Mouse (Mus musculus) T-cell, adult 2 months (primary cell): ENCODE measurements around the gene Lrp11.

Experiments used
- DNase-seq: peaks from one replicate; pipeline ENCODE4 v3.0.0; 2022; ENCODE audit warnings: low spot score

Gene Lrp11

DNA sequence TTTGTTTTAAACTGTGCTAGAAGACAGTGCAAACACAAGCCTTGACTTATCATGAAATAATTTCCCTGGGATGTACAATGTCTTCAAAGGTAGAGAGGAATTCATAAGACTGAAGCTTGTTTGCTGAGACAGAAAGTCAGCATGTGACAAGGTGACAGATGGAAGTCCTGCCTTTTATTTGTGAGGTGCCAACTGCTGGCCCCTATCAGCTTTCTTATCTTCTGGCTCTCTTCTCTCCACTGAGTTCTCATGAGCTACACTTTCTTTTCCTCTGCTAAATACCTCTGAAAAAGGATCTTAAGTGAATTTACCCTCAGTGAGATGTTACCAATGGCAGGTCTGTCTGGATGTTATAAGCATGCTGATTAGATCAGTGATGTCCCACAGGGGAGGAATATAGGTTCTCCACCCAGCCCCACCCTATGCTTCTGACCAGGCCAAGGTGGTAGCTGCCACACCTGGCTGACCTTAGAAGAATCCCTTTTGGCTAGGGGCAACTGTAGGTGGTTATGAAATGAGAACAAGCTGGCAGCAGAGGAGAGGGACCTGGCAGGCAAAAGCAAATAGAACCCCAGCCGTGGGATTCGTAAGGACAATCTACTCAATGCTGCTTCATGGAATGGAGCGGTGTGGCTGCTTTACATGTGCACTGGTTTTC, 34.4 kb downstream of the Lrp11 start:
- no peak for DNase-seq

DNA sequence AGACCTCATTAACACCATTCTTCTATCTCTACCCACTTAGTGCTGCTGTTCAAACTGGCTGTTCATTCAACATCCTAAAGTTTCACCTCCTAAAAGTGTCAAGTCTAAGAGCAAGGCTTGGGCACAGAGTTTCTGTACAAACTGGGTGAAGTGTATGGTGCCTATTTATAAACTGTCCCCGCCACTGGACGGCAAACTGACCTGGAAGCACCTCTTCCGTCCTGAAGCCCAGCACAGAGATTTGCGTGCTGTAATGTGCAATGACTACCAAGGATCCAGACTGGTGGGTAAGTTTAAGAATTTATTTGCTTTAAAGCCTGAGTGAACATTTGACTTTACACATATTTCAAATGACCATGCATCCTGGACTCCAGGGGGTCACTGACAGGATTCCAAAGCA, 39.5 kb downstream of the Lrp11 start:
- DNase-seq: no peak

DNA sequence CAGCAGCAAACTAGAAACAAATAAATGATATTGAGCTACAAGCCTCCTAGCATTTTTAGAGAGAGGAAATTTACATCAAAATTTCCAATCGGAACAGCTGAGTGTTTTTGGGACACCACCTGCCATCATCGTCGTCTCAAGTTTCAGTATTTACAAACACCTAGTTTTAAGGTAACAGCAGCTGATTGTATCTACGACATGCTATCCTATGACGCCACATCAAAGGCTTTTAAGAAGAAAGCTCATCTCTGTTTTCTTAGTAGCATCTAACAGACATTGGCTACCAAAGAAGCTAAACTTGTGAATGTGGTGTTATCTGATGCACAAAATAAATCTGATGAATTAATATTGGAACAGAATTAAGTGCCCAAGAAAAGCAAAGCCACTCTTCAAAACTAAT, 40.7 kb downstream of the Lrp11 start:
- DNase-seq: peak; percentile 5

DNA sequence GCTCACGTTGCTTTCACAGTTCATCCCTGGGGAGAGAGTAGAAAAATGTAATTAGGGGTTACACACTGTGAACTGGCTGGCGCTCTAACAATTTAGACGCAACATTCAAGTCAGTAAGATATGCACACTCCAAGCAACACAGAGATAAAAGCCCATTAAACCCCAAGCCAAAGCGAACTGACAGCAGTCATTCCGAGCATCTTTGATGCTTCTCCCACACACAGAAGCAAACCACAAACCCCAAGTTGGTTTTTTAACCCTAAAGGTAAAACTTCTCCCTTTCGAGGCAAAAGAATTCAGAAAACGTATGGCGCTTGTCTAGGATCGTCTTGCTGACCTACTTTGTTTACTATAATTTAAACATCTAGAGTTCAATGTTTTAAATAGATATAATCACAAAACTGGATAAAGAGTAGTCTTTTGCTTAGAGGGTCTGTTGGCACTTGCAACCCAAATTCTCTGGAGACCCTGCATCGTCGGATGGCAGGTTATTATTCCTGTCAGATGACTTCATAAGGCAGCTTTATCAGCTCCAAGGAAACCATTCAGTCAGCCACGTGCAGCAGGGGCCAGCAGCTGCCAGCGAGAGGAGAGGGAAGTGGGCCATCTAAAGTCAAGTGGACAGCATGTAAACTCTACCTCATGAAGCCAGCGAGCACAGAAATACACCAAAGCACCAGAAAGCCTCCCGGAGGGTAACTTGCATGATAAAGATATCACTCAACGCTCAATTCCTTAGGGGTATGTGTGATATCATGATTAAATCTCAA, 41.5 kb downstream of the Lrp11 start:
- peak; percentile 32 for DNase-seq

DNA sequence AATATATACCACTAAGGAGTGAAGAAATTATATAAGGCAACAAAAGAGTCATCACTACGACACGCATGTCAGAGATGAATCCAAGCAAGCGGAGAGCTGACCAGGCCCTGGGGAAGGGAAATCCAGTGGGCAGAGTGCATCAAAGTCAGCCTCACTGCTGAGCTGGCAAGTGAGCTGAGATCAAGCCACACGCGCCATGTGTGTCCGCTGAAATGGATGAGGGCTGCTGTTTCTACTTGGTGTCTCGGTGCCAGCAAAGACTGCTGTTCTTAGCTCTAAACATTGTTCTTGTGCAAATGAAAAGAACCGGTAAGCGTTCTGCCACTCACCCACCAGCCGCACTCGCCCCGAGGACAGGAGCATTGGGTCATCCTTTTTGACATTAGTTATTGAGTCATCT, 50.8 kb downstream of the Lrp11 start:
- no peak for DNase-seq

DNA sequence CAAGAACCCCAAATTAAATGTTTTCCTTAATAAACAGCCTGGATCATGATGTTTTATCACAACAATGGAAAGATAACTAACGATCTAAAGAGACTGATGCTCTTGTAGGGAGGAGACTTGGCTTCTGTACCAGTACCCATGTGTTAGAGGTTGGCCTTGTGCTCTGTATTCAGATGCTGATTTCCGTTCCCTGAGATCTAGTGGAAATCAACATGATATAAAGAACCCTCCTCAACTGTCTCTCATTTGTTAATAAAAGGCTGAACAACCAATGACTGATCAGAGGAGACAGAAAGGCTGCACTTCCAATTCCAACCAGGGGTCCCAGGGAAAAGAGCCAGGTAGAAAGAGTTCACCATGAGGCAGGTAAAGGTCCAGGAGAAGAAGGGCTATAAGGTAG, 56.3 kb downstream of the Lrp11 start:
- no peak for DNase-seq

DNA sequence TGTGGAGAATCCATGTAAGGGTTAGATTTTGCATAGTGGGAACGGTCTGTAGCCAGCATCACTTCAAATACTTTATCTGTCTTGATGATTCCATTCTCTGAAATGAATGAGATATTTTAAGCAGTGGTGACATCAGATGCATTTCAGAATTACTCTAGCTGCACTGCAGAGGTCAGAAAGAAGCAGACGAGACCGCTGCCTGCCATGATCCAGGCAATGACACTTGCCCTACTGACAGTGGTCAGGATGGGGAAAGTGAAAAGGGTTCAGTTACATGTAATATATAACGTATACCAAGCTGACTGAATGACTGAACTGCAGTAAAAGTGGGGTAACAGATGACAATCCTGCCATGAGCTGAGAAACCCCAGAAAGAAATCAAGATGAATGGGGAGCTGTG, 59.5 kb downstream of the Lrp11 start:
- DNase-seq: no peak

DNA sequence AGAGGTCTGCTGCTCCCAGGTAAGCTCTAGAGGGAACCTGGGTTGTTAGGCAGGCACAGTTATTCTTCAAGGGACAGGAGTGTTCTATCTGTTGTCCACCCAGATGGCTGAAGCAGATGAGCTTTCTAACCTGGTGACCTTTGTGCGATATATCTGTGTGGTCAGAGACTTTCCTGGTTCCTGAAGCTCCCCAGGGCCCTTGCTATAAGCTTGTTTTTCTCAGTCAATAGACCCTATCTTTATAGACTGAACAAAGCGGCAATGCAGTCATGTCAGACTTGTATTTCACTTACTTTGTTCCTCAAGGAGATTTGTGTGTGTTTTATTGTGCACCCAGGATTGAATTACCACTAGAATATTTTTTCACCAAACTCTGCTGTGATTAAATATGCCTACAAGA, 61.5 kb downstream of the Lrp11 start:
- DNase-seq: no peak

DNA sequence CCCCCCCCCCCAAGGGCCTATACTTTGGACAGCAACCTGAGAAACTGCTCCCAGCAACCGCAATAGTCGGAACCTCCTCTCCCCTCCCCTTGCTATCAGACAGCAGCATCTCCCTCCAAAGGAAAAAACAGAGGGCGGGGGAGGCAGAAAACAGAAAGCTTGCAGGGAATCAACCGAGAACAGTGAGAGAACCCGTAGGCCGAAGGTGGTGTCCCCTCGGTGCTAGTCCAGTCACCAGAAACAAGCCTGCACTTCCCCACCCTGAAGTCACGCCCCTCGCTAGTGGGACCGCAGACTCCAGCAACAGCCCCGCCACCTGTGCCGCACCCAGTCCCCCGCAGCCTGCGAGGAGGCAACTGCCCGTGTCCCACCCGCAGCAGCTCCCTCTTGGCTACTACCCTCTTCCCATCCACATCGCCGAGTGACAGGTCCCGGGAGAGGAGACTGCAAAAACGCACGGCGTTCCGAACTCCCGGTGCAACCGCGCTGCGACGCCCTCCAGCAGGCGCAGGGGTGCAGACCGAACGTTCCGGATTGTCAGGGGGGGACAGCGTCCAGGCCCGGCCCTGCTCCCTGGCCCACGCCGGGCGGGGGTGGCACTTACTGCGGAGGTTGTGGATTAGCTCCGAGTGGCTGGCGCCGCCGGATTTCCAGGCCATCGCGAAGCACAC, 73.0 kb downstream of the Lrp11 start:
- peak; percentile 60 for DNase-seq

DNA sequence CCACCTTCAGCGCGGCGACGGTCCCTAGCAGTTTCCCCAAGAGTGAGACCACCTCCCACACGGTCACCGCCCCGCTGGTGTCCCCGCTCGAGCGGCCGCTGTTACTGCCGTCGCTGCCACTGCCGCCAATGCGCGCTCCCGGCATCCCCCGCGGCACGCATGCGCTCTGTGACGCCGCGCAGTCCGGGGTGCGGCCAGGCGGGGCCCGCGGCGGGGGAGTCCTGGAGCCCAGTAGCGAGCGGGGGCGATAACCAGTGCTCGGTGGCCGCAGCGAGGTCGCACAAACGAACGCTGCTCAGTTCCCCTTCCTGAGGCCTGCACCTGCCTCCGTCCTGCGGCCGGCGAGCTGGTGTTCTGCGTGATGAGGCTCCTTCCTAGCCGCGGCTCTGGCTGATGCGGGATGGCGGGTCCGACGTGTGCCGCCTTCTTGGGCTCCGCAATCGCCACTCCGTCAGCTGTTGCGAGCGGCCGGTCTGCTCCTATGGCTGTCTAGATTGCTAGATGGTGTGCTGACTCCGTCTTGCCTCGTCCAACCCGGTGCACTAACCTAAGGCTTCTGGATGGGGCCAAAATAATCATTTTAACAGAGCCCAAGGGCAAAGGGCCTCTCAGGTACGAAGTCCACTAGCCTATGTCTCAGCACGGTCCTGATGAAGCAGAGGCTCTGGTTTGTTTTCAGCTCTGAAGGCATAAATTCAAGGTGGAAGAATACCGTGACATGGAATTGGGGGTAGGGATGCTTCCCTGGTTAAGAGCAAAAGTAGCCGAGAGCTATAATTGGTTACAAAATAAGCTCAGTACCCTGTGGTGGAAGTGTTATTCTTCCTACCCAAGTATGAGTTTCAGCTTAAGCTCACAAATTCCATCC, 73.8 kb downstream of the Lrp11 start:
- DNase-seq: peak; percentile 87

DNA sequence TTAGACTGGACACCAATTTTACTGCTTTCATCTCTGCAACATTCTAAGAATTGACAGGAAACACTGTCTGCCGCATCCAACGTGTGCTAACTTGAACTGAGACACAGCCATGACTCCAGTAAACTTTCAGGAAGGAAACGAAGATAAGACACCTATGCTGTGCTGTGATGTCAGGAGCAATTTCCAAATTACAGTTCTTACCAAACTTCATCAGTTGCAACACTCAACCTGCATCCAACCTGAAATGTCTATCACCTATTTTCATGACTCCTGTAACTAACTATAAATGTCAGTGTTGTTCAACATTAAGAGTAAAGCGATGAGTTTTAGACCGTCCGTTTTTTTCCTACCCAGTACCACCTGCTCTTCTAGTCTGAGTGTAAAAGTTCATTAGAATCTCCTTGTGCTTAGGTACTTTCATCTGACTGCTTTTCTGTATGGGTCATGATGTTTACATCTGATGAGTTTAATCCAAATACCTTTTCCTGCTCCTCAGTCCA, 74.5 kb downstream of the Lrp11 start:
- no peak for DNase-seq

DNA sequence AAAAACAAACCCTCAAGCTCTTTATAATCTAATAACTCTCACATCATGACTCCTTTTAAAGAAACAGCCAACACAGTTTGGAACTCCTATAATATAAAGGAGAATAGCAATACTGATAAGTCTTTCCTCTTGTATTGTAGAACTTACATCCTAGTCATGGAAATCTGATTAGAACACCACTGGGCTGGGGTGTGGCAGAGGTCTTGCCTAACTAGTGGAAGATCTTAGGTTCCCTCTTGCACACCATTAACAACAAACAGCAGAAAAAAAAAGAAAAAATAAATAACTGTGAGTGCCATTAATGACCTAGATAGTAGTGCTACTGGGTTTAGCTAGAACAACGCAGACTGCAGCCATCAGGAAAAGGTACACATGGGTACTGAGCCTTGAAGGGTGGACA, 75.3 kb downstream of the Lrp11 start:
- no peak for DNase-seq

DNA sequence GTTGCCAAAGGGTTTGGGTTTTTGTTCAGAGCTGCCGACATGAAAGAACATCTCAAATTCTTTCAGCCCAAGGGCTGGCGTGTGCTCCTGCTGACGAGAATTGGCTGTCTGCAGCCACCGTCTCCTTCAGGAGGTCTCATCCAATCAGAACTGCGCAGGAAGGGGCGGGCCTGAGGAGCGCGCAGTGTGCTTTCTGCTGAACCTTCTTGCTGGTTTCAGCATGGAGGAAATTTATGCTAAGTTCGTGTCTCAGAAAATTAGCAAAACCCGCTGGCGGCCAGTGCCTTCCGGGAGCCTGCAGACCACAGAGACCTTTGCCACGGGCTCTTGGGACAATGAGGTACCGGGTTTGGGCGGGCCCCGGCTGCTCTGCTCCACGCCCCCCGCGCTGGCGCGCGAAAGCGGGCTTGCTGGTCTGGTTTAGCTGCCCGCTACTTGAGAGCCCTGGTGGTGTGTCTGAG, 77.8 kb downstream of the Lrp11 start, which contains the start of gene Nup43:
TSS of gene Nup43 (plus strand) at position 162 of the 461 bp plus-strand sequence.
- peak; percentile 88 for DNase-seq

DNA sequence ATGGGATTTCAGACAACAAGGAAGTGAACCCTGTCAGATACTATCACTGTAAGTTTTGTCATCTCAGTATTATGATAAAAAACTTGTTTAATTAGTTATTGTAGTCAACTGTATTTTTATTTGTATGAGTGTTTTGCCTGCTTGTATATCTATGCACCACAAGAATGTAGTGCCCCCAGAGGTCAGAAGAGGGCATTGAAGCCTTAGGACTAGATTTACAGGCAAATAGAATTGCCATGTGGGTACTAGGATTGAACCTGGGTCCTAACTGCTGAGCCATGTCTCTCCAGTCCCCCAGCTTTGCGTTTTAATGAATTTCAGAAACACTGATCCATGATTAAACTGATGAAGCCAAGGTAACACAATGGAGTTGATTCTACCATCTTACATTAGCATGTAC, 84.1 kb downstream of the Lrp11 start:
- DNase-seq: peak; percentile 50
